Mouse (Mus musculus) 416B (cell line): ENCODE results near the gene Pard3.

Experiments
- DNase-seq: peaks from one replicate; pipeline ENCODE4 v3.0.0; 2011; ENCODE audit warnings: low read depth

The Pard3 gene

DNA sequence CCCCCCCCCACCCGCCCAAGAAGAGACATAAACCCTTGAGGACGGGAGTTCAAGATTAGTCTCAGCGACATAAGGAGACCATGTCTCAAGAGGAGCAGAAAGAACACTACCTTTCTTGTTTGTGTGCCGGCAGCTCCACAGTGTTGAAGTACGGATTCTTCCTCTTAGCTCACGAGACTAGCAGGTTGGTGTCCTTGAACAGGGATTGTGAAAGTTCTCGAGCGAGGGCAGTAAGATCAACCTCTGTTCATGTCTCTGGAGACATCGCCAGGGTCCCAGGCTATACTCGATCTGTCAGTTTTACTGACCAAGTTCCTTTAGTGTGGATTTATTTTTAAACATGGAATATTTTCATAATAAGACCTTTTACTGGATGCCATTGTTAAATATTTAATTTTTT is 224.1 kb downstream of the Pard3 start:
- no peak for DNase-seq

DNA sequence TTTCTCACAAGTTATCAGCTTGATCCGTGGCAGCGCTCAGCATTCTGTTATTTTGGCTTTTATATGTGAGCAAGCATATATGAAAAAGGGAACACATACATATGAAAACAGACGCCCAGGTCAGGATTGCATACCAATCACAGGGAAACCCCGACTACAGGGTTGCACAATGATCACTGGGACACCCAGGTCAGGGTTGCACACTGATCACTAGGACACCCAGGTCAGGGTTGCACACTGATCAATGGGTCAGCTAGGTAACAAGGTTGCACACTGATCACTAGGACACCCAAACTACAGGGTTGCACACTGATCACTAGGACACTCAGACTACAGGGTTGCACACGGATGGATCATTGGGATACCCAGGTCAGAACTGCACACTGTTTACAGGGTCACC is 228.6 kb downstream of the Pard3 start:
- no peak for DNase-seq

DNA sequence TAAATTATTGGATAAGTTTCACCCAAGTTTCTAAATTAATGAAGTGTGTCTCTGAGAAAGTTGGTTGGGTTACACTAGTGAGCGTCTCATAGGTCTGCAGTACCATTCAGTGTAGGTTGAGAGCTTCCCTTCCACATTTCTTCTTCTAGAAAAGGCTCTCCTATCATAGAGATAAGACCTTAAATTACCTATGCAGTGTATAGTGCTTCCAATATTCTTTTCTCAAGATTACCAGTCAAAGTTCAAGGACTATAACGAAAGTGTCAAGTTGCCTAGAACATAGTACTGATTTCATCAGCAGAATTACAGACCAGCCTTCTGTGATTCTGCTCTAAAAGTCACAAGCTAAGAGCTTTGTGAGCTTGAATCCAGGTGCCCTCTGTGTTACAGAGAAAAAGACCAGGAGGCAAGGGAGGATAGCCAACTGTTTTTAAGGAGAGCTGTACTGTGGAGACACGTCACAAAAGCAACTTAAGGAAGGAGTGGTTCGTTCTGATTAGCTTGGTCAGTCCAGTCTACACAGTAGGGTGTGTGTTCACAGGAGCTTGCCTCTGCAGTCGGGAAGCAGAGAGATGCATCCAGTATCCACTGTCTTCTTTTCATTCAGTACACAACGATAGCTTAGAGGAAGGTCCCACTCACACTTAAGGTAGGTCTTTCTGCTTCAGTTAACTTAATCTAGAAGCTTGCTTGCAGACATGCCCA is 229.5 kb downstream of the Pard3 start:
- no peak for DNase-seq

DNA sequence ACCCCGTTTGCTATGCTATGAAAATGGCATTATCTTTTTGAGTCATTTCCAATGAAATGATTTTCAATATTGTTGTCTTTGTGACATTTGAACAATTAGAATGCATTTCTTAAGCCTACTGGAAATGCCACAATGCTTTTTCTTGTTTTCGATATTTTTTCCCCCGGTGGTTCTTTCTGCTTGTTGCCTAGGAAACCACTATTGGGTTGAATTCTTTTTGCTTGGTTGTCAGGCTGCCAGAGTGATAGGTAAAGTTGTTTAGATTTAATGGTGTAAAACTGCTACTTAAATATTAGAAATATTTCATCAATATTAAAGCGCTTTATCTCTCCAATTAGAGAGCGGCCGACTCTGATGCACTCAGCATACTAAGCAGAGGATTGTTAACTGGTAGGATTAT is 230.4 kb downstream of the Pard3 start:
- DNase-seq: no peak

- no peak for DNase-seq
Measured at GRCm38 (mm10) chr8:127295848-127296247, 232.2 kb downstream of the Pard3 start.

DNA sequence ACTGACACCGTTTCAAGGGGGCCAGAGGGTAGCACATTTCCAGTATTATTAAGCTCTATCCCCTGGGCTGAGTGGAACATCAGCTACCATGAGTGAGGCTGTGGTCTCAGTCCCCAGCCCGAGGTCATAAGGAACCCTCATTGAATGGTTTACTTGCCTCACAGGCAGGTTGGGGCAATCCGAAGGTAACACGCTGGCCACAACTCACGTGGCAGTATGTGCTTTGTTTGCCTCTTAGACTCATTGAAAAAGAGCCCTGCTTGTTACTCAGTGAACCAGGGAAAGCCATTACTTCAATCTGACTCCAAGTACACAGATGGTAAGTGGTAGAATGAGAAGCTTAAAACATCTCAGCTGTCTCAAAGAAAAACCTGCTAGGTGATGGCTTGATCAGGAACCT is 236.8 kb downstream of the Pard3 start:
- DNase-seq: no peak

DNA sequence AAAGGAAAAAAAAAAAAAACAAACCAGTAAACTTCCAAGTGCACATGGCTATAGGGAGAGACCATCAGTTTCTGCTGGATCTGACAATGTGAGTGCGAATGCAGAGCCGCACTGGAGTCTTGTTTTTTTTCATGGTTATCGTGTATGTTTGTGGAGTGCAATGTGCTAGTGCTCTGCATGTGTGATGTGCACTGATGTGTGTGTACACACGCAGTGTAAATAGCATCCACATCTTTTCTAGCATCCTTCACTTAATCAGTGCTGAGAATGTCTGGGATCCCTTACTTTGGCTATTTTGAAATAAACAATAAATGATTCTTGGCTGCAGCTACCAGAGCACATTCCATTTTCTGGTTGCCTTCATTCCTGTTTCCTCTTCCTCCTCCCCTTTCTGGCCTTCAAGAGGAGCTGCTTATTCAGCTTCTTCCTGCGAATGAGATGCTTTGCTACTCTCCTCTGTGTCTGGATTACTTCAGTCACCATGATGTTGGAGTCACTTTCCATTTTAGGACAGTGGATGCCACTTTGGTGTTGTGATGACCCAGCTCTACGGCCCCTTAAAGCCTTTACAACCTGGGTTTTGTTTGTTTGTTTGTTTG is 239.3 kb downstream of the Pard3 start:
- no peak for DNase-seq

- no peak for DNase-seq
Measured at GRCm38 (mm10) chr8:127307026-127307425, 243.3 kb downstream of the Pard3 start.

DNA sequence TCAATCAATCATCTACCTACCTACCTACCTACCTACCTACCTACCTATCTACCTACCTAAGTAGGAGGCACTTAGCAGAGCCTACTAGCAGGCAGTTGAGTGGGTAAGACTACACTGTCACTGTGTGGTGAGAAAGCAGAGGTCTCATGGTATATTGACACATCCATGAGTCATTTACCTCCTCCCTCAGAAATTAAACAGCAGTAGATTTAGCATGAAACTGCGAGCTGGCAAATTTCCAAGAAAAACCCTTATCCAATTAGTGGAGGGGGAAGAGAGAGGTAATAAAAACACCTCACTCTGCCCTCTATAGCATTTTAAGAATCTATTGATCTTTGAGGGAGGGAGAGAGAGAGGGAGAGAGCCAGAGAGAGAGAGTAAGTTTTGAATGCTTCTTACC is 245.7 kb downstream of the Pard3 start:
- DNase-seq: peak; percentile 46

DNA sequence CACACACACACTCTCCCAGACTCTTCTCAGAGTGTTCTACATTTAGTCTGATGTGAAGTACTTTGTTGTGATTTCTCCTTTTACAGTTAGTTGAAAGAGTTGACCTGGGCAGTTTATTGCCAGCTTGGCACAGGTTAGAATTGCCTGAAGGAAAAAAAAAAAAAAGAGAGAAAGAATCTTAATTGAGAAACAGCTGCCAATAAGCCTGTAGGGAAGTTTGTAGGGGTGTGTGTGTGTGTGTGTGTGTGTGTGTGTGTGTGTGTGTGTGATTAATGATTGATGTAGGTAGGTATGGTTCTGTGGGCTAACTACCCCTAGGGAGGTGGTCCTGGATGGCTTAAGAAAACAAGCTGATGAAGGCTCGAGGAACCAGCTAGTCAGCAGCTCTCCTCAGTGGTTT is 252.1 kb downstream of the Pard3 start:
- DNase-seq: no peak

DNA sequence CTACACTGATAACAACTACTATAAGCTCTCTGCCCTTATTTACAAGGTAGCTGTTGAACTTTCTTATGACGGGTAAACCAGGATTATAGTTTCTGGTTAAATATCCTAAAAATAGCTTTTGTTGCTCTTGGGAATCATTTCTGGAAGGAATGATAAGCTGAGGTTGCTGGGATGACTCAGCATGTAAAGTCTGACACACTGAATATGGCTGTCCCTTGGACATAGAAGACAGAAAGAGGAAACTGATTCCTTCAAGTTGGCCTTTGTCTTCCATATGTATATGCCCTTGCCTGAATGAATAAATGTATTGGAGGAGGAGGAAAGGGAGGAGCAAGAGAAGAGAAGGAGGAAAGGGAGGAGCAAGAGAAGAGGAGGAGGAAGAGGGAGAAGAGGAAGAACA is 254.2 kb downstream of the Pard3 start:
- peak; percentile 2 for DNase-seq

- no peak for DNase-seq
Measured at GRCm38 (mm10) chr8:127318377-127319159, 254.9 kb downstream of the Pard3 start.

DNA sequence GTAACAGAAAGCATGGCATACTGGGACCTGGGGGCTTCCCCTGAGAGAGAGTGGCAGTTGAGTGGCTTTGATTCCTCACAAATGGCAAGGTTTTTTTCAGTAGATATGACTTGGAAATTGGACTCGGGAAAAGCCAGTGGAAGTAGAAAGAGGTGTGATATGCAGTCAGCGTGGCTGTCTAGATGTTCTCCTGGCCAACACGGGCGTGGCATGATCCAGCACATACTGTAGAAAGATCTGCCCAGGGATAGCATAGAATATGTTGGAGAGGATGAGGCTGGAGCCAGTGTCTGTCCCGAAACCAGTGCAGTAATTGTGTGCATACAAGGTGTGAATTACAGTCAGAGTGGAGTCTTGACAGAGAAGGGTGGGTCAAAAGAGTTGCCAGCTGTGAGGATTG is 257.2 kb downstream of the Pard3 start:
- DNase-seq: no peak

- DNase-seq: no peak
Measured at GRCm38 (mm10) chr8:127323583-127324360, 260.1 kb downstream of the Pard3 start.

DNA sequence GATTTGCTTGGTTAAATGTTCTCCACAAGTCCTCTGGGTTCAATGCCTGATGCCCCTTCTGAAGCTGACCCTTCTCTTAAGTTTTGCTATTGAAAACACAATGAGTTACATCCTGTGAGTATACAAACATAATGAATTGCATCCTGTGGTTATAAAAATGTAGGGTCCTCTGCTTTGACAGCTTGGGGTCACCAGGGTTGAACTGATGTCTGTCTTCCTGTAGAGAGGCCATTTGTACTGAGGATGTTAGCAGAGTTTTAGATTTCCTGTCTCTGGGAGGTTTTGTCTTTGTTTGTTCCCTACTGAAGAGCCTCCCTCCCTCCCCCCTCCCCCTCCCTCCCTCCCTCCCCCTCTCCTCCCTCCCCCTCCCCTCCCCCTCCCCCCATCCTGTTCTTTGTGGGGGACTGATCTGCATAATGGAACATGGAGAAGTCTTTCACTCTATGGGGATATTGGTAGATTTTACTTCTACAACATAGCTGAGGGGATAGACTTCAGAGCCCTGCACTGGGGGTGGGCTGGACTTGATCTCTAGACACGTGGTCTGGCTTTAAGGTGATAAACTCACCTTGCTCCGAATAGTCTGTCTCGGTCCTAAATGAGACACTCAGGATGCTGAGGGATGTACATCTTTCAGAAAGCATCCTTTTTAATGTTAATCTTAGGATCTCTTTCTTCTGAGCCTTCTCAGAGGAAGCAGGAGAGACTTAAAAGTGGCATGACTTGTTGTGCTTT is 261.3 kb downstream of the Pard3 start:
- no peak for DNase-seq

DNA sequence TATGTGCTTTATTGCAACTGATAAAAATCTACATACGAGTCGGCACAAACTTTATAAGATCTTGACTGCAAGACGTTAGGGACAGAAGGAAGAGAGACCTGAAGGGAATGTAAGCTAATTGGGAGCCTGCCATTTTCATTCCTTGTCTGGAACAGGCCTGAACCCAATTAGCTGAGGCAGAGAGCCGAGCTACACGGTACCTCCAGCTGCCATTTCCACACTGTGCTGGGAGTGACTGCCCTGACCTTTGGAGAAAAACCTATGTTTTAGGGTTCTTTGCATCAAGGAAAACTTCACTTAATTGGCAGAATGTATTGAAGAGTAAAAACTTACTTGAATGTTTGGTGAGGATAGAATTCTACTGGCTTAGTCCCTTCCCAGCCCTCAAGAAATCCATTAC is 262.1 kb downstream of the Pard3 start:
- DNase-seq: no peak

- DNase-seq: peak; percentile 25
Measured at GRCm38 (mm10) chr8:127330258-127331187, 266.8 kb downstream of the Pard3 start.

GRCm38 (mm10) chr8:127331751-127332150 is 268.1 kb downstream of the Pard3 start:
- DNase-seq: peak; percentile 49

DNA sequence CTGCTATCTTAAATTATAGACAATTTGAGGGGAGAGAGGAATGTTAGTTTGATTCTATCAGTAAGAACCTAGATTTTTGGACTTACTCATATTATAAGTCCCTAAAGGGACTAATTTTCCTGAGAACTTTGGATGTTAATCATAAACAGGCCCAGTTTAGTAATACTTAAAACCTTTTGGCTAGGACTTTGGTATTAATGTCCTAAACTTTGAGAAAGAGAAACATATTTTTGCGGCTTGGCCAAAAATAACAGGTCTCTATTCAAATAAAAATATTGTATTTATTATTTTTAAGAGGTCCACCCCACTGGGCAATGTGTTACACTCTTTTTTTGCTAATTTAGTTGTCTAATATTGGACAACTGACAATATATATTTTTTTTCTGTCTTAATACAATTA is 271.5 kb downstream of the Pard3 start:
- DNase-seq: no peak

DNA sequence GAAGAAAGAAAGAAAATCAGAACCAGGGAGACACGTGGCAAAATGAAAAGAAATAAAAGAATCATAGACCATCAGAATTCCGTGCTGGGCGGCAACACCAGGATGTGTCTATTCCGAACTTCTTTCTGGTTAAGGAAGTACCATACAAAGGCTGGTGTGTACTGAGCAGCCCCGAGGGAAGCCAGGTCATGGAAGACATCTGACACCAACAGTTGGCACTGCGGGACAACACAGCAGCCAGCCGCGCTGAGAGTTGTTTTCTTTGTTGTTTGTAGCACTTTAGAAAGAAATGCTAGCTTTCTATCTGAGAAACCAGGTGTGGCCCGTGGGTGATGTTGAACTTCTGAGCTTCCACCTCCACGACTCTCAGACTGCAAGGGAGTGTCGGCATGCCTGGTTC is 274.5 kb downstream of the Pard3 start:
- DNase-seq: no peak

- DNase-seq: no peak
Measured at GRCm38 (mm10) chr8:127341046-127341445, 277.4 kb downstream of the Pard3 start.
